Mouse (Mus musculus) spleen, adult 2 months (tissue): ENCODE measurements around the gene Mul1. TPM values are rescaled to one million over a fixed set of nuclear protein-coding genes. Genes with fewer than 3 reads are reported as not detected.

Source experiments
- DNase-seq, 2 experiments: peaks; one replicate each; pipeline versions ENCODE4 v3.0.0 to v3.0.0-alpha.2; 2012 to 2021; ENCODE audit warnings: low spot score in 2 of 2, low read depth in 1 of 2
- H3K27ac ChIP-seq: fragments of 200-500 bp; 2 replicates; pipeline ENCODE4 v1.5.1; 2012; ENCODE audit warnings: low read length, inconsistent platforms; ENCODE audit not compliant: insufficient read depth
- H3K27me3 ChIP-seq: fragments of 200-500 bp; 2 replicates; pipeline ENCODE4 v1.6.1; 2012; ENCODE audit warnings: mild to moderate bottlenecking, moderate library complexity, low read length, inconsistent platforms; ENCODE audit not compliant: control insufficient read depth, insufficient read depth
- H3K36me3 ChIP-seq: fragments of 200-500 bp; 2 replicates; pipeline ENCODE4 v1.6.1; 2012; ENCODE audit warnings: mild to moderate bottlenecking, low read length, inconsistent platforms; ENCODE audit not compliant: control insufficient read depth, insufficient read depth
- H3K4me1 ChIP-seq: fragments of 200-500 bp; 2 replicates; pipeline ENCODE4 v1.6.1; 2011; ENCODE audit warnings: inconsistent platforms; ENCODE audit not compliant: control insufficient read depth, insufficient read depth, insufficient read length
- H3K4me3 ChIP-seq: fragments of 200-500 bp; 2 replicates; pipeline ENCODE4 v1.5.1; 2011; ENCODE audit warnings: mild to moderate bottlenecking, inconsistent platforms; ENCODE audit not compliant: insufficient read depth, insufficient read length; ENCODE audit errors: extremely low read depth
- CTCF ChIP-seq: fragments of 200-500 bp; IDR thresholded peaks from 2 replicates; pipeline ENCODE4 v1.5.1; 2011; ENCODE audit warnings: mild to moderate bottlenecking, inconsistent platforms; ENCODE audit not compliant: insufficient read depth, insufficient read length, insufficient replicate concordance; ENCODE audit errors: extremely low read depth
- POLR2A ChIP-seq: fragments of 200-500 bp; IDR thresholded peaks from 2 replicates; pipeline ENCODE4 v1.6.1; 2011; ENCODE audit warnings: low read depth, low read length, inconsistent platforms
- WGBS: fragments of 180-500 bp; shearing (Covaris S2); methylation state at CpG from one replicate; pipeline ENCODE4 v1.1.7; 2018; 5-methylcytosine and 5-hydroxymethylcytosine counted together
- polyA plus RNA-seq: library from polyadenylated mRNA; depleted of rRNA; stranded (reverse); fragments of >200 nt; gene quantifications from 2 replicates; pipeline ENCODE4 v1.2.3, GENCODE M21; 2012

Gene Mul1
- polyA plus RNA-seq, 1 experiment: 7.8 TPM

DNA sequence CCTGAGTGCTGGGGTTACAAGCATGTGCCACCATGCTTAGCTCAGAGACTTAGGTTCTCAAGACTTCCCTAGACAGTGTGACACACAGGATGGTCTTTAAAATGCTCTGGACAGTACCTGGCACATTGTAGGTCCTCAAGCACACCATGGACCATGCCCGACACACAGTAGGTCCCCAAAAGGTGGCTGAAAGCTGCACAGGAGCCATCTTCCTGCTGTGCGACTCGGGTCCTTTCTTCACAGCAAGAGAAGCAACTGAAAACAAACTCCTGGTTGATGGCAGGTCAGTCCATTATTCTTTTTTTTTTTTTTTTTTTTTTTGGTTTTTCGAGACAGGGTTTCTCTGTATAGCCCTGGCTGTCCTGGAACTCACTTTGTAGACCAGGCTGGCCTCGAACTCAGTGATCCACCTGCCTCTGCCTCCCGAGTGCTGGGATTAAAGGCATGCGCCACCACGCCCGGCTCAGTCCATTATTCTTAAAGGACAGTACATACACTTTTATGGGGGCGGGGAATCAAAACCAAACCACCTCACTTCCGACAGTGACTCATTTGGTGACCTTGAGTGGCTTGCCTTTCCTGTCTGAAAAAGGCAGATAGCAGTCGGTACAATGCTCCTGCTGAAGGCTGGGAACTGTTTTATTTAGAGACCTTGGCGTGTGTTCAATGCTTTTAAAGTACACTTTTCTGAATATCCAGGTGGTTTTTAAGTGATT is 26.8 kb upstream of the Mul1 start:
- Histone ChIP-seq H3K36me3 (no peaks in the 10 kb centered on the region), H3K27ac (no peak overlapping the region), H3K4me3 (no peak overlapping the region), H3K4me1 (no peaks in the 10 kb centered on the region), H3K27me3 (0 out of 2 replicates have a peak, but pooled peaks cover 1% of the 10 kb centered on the region)
- TF ChIP-seq POLR2A: no peak
- no peak for TF ChIP-seq CTCF
- WGBS: 24% methylated on average over 12 of the region's 13 CpGs
- DNase-seq: no peak

DNA sequence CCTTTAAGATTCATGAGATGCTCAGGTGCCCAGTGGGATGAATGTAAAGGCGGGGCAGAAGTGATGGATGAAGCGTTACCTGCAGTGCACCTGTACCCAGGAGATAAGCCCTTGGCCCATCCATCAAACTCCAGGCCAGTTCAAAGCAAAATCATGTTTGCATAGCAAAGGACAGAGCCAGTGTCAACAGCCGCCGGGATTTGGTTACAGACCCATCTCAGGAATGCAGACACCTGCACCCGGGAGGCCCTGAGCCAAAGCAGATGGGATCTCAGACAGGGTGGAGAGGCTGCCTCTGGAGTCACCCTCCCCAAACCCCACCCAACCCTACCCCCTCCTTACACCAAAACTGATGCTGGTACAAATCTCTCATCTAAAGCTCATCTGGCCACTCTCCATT is 23.5 kb upstream of the Mul1 start:
- no peaks in the 10 kb centered on the region for H3K27me3 ChIP-seq
- no peak overlapping the region for H3K4me3 ChIP-seq
- 80% methylated on average over 5 of the region's 5 CpGs for WGBS

DNA sequence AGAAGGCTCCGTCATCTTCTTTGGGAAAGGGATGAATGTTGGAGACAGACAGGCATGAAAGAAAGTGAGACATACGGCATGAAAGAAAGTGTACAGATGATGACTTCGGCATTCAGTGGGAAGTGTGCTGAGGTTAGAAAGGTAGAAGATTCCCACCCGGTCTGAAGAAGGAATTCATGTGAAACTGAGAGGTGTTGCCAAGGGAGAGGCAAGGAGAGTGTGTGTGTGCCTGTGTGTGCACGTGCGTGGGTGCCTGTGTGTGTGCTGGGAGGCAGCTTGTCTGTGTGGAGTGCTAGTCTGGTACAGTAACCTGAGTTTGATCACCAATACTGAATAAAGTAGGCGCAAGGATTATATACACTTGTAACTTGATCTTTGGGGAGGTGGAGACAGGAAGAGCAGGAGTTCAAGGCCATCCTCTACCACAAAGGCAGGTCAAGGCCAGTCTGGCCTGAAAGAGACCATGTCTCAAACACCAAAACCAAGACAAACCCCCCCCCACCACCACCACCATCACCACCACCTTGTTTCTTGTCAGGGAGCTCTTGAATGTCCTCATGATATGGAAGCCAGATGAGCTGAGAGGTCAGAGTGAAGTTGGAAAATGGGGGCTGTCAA is 22.9 kb upstream of the Mul1 start:
- WGBS: 81% methylated on average over 7 of the region's 7 CpGs
- H3K27ac ChIP-seq: no peak overlapping the region
- DNase-seq: no peak
- H3K36me3 ChIP-seq: no peaks in the 10 kb centered on the region
- no peaks in the 10 kb centered on the region for H3K4me1 ChIP-seq
- H3K27me3 ChIP-seq: no peaks in the 10 kb centered on the region
- TF ChIP-seq POLR2A (no peak), CTCF (no peak)
- H3K4me3 ChIP-seq: no peak overlapping the region

More for the DNA sequence above, 23.5 kb upstream of the Mul1 start:
- TF ChIP-seq CTCF (no peak), POLR2A (no peak)
- H3K36me3 ChIP-seq: no peaks in the 10 kb centered on the region
- no peak for DNase-seq
- H3K4me1 ChIP-seq: no peaks in the 10 kb centered on the region
- no peak overlapping the region for H3K27ac ChIP-seq

DNA sequence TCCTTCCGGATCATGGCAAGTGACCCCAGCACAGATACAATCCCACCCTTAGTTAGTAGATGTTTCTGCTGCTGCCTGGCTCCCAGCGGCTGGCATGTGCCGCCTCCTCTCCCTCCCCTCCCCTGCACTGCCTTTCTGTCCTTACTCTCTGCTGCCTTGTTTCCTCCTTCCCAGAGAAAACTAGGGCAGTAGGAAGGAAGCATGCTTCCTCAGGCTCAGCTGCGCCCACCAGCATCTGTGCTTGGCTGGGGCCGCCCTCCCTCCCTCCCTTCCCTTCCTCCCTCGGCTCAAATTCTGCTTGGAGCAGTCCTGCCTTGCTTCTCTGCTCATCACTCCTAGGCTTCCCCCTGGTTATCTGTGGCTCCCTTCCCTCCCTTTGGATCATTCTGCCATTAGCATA is 19.7 kb upstream of the Mul1 start:
- no peak for DNase-seq
- no peak for TF ChIP-seq POLR2A
- no peak for TF ChIP-seq CTCF
- no peak overlapping the region for H3K4me3 ChIP-seq
- no peaks in the 10 kb centered on the region for H3K27me3 ChIP-seq
- H3K4me1 ChIP-seq: no peaks in the 10 kb centered on the region
- no peak overlapping the region for H3K27ac ChIP-seq
- H3K36me3 ChIP-seq: no peaks in the 10 kb centered on the region
- WGBS: 30% methylated on average over 6 of the region's 6 CpGs

DNA sequence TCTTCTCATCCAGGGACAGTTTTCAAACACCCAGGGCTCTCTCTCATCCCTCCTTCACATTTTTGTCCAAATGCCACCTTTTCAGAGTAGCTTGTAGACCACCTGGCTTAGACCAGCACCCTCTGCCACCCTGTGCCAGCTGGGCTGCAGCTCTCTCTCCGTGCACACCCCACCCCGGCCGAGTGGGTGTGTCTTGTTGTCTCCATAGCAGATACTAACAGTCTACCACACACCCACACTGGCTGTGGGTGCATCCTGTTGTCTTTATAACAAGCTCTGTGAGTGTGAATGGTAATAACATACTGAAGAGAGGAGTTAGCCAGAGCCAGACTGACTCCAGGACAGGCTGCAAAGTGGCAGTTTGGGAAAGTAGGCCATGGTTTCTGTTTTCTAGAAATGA is 18.5 kb upstream of the Mul1 start:
- Histone ChIP-seq H3K36me3 (no peaks in the 10 kb centered on the region), H3K27ac (no peak overlapping the region), H3K27me3 (no peaks in the 10 kb centered on the region), H3K4me3 (no peak overlapping the region), H3K4me1 (no peaks in the 10 kb centered on the region)
- TF ChIP-seq CTCF (no peak), POLR2A (no peak)
- no peak for DNase-seq
- 78% methylated on average over 3 of the region's 3 CpGs for WGBS

DNA sequence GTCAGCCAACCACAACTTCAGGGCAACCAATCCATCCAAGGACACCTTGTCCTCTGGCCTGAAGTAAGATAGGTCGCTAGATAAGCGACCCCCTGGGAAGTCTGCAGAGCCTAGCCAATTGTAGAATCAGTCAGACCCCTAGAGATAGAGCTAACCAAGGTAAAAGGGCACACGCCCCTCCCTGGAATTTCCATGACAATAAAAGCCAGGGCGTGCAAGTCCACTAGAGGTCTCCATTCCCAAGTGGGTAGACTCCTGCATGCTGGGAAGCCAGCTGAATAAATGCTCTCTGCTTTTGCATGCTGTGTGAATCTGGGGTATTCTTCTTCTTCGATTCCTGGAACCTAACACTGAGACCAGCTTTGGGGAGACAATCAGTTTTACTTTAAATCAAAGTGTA is 18.1 kb upstream of the Mul1 start:
- Histone ChIP-seq H3K27ac (no peak overlapping the region), H3K4me1 (no peaks in the 10 kb centered on the region), H3K36me3 (no peaks in the 10 kb centered on the region), H3K4me3 (no peak overlapping the region), H3K27me3 (no peaks in the 10 kb centered on the region)
- no peak for DNase-seq
- TF ChIP-seq CTCF (no peak), POLR2A (no peak)
- 76% methylated on average over 5 of the region's 5 CpGs for WGBS

DNA sequence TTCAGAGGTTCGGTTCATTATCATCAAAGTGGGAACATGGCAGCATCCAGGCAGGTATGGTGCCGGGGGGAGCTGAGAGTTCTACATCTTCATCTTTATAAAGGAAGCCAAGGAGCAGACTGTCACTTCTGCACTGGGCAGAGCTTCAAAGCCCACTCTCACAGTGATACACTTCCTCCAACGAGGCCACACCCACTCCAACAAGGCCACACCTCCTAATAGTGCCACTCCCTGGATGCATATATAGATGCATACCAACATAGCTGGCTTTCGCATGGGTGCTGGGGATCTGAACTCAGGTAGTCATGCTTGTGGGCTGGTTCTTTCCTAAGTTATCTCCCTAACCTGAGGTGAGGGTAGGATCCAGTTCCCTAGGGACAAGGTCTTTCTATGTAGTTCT is 16.6 kb upstream of the Mul1 start:
- Histone ChIP-seq H3K4me1 (no peaks in the 10 kb centered on the region), H3K27me3 (no peaks in the 10 kb centered on the region), H3K27ac (no peak overlapping the region), H3K4me3 (no peak overlapping the region), H3K36me3 (no peaks in the 10 kb centered on the region)
- DNase-seq: no peak
- TF ChIP-seq CTCF (no peak), POLR2A (no peak)
- WGBS: 66% methylated on average over 4 of the region's 4 CpGs
